Mouse (Mus musculus) MN1 (cell line): ENCODE data around the gene Il4.

Experiments
- DNase-seq: peaks from one replicate; pipeline ENCODE4 v3.0.0-alpha.2; 2016; ENCODE audit warnings: low spot score

The Il4 gene

DNA sequence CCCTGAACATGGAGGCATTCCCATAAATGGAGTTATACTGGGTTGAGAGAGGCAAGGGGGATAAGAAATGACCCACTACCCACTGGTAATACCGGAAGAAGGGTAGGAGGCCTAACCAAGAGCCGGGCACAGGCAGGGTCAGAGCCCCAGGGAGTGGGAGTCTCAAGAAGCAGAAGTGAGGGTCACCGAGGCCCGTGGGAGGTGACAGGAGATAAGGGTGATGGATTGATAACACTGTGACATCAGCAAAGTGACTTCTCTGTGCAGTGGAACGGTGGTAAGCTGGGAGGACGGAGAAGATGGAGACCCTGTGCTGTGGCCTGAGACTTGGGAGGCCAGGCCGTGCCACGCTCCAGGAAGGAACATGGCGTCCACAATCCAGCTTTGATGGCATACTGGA, 5.1 kb upstream of the Il4 start:
- no peak for DNase-seq

GRCm38 (mm10) chr11:53622440-53622806, 4.0 kb upstream of the Il4 start:
- no peak for DNase-seq

GRCm38 (mm10) chr11:53621582-53622439, 3.3 kb upstream of the Il4 start:
- DNase-seq, result no peak

- DNase-seq, result no peak
Observed at GRCm38 (mm10) chr11:53620094-53620493, 1.6 kb upstream of the Il4 start.

DNA sequence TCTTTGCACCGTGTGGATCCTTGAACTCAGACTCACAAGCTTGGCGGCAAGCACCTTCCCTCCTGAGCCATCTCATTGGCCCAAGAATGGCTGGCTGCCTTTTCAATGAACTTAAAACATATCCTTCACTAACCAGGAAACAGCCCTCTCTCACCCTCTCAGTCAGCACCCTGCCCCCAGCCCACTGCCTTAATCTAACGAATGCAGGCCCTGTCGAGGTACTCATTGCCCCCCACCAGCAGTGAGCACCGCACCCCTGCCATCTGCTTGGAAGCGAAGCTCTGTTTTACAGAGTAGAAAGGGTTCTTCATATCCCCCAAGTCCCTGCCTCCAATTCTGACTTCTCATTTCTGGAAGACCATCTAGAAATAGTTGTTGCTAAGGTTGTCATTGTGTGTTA, 959 bp upstream of the Il4 start:
- no peak for DNase-seq

GRCm38 (mm10) chr11:53617562-53618109, 833 bp downstream of the Il4 start:
- no peak for DNase-seq

GRCm38 (mm10) chr11:53616748-53617558, 1.5 kb downstream of the Il4 start:
- no peak for DNase-seq

DNA sequence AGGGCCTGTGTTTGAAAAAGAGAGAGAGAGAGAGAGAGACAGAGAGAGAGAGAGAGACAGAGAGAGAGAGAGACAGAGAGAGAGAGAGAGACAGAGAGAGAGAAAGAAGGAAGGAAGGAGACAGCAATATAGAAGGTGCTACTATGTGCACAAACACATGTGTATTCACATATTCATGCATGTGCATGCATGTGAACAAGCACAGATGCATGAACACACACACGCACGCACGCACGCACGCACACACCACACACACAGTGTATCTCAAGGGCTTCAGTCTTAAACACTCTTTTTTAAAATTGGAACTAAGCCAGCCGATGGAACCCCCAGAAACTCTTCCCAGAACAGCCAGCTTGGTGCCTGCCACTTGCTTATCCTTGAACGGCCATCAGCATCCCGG, 2.9 kb downstream of the Il4 start:
- no peak for DNase-seq

DNA sequence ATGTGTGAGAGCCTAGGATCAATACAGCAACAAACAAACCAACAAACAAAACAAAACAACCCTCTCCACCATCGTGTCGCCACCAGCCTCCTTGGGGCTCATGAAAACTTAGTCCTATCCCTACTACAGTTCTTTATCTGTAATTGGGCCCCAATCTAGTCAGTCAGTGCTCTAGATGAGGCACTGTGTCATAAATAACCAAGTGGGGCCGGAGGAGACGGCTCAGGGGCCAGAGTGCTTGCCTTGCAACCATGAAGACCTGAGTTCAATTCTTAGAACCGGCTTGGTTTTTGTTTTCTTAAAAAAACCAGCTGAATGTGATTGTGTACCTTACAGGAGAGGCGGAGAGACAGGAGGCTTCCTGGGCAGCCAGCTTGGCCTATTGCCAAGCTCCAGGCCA, 3.3 kb downstream of the Il4 start:
- no peak for DNase-seq

DNA sequence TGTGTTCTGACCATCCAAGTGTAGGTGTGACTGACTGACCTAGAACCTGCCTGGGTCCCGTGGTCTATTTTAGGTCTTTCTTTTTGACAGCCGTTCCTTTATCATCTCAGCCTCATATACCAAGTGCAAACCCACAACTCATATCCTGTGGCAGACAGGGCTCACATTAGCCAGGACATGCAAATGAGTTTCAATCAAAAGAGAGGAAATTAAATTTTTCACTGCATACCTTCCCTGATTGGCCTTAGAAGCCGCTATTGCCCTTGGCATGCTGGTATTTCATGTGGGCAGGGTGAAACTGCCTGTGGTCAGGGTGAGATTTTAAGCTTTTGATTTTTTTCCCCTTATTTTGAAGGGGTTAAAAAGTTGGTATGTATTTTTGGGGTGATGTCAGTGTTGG, 8.8 kb downstream of the Il4 start:
- no peak for DNase-seq

DNA sequence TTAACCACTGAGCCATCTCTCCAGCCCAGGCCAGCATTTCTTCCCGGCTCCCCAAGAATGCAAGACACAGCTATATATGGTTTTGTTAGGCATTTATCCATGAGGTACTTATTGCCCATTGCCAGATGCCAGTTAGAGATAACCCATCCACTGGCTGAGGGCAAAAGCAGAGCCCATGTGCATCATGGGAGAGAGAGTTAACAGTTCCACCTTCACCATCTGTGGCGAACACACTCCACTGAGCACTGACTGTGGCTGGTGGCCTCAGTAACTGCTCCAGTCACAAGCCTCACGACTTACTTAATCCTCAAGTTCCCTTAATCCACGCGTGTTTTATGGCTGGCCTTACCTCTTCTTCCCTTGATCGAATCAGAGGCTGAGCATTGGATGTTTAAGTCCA, 9.2 kb downstream of the Il4 start:
- DNase-seq, result no peak

GRCm38 (mm10) chr11:53605609-53606008, 12.9 kb downstream of the Il4 start:
- DNase-seq, result no peak

DNA sequence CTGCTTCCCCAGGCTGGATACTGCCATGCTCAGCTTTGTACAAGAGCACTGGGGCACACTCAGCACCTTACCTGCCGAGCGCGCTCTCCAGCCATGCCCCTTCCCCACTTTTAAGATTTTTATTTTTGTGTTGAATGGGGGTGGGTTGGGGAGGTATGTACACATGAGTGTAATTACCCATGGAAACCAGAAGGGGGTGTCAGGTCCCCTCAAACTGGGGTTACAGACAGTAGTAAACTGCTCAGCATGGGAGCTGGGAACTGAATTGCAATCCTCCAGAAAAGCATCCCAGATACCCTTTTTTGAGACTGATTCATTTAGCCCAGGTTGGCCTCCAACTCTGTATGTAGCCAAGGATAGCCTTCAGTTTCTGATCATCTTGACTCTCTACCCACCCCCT, 13.5 kb downstream of the Il4 start:
- DNase-seq, result no peak

DNA sequence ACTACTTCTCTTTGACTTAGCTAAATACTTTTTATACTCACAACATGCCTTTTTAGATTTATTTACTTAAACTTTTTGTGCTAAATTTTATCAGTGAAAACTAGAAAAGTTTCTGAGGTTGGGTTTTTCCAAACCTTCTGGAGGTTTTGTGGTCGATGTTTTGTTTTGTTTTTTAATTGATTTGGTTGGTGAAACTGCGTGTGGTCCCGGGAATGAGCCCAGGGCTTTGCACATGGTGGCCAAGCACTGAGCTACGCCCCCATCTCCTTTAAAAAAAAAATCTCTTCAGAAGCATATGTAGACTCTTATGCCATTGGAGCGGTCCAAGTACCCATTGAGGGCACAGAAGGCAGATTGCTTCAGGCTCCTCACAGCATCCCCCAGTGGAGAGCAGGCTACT, 27.4 kb downstream of the Il4 start:
- DNase-seq, result no peak

- peak; percentile 47 for DNase-seq
Observed at GRCm38 (mm10) chr11:53590368-53590768, 28.1 kb downstream of the Il4 start.

GRCm38 (mm10) chr11:53588279-53588678, 30.2 kb downstream of the Il4 start:
- no peak for DNase-seq

DNA sequence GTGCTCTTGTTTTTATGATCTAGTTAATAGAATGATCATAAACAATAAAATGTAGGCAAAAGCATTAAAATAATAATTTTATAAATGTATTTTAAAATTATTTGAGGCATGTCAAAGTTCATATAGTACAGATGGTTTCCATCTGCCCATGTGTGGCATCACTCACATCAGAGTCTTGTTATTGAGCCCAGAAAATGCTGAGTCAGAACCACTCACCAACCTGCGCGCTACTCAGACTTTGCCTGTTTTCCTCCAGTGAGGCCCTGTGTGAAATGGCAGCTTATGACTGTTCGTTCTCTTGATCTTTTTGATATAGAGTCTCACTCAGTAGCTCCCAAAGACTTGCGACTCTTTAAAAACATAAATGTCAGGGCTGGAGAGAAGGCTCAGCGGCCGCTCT, 33.0 kb downstream of the Il4 start:
- DNase-seq, result no peak

DNA sequence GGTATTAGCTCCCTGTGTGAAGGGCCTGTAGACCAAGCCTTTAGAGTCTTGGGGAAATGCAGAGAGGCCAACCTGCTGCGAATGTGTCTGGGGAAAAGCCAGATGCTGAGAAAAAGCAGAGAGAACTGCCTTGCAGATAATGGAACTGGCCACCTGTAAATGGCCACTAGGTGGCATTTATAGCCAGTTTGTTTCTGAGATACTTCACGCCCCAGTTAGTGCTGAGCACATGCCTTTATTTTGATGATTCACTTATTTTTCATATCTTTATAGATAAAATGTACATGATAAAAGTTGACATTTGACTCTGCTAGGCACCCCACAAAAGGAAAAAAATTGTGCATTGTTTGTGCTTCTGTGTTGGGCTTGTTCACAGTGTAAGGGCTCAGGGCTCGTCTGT, 33.6 kb downstream of the Il4 start:
- peak; percentile 73 for DNase-seq

DNA sequence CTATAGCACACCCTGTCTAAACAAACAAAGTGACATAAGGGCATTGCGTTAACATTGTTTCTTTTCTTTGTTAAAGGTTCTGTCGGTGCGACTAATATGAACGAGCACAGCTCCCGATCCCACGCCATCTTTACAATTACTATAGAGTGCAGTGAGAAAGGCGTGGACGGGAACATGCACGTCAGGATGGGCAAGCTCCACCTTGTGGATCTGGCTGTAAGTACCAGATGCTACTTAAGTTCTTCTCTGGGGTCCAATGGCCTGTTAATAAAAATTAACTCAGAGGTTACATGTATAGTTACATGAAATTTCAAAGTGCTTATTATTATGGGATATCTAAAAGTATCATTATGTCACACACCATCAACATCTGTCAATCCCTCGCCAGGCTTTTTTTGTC, 35.3 kb downstream of the Il4 start:
- peak; percentile 21 for DNase-seq

DNA sequence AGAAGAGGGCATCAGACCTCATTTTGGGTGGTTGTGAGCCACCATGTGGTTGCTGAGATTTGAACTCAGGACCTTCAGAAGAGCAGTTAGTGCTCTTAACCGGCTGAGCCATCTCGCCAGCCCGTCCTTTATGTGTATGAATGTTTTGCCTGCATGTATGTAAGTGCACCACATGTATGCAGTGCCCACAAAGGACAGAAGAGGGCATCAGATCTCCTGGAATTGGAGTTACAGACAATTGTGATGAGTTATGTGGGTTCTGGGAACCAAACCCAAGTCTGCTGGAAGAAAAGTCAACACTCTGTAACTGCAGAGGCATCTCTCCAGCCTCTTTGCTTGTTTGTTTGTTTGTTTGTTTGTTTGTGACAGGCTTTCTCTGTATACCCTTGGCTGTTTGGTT, 37.9 kb downstream of the Il4 start:
- DNase-seq, result no peak

GRCm38 (mm10) chr11:53567224-53568014, 51.0 kb downstream of the Il4 start, which contains the start of gene Kif3a:
TSS of gene Kif3a (plus strand) at chr11:53567379.
- peak; percentile 99 for DNase-seq

DNA sequence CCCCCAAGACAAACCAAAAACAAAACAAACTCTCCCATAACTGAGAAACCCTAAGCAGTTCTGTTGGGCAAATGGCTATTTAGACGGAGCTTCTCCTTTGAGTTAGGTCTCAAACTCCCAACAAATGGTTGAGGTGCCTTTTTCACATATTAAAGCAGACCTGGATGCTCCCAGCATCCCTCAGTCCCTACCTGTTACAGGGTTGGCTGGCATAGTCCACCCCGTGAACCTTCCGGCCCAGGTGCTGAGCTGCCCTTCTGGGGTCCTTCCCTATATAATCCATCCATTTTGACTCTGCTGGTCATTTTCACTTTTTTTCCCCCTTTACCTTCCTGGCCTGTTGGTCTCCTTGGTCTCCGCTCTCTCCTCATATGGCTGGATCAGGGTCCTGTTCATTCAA, 51.8 kb downstream of the Il4 start:
- no peak for DNase-seq
